Mouse (Mus musculus) adrenal gland (tissue): ENCODE results near the gene Pfkl.
"Not testable (repeated sequence)": the region's sequence is repeated elsewhere in the genome, so short reads cannot be mapped to it uniquely, and the experiment has no call there.

Experiments
- intact Hi-C: fragments of 180-260 bp; cut with DNase I; formaldehyde crosslinking; loops from one replicate; pipeline ENCODE4 v1.15.1; 2025

The Pfkl gene

GRCm38 (mm10) chr10:78012661-78013495 lies 3.0 kb upstream of the Pfkl start:
- intact Hi-C loops, result no loop called here

GRCm38 (mm10) chr10:78011116-78011515 lies 1.2 kb upstream of the Pfkl start:
- intact Hi-C loops, result not testable (repeated sequence)

- intact Hi-C loops, result no loop called here
Measured at GRCm38 (mm10) chr10:78010335-78010734, 452 bp upstream of the Pfkl start.

DNA sequence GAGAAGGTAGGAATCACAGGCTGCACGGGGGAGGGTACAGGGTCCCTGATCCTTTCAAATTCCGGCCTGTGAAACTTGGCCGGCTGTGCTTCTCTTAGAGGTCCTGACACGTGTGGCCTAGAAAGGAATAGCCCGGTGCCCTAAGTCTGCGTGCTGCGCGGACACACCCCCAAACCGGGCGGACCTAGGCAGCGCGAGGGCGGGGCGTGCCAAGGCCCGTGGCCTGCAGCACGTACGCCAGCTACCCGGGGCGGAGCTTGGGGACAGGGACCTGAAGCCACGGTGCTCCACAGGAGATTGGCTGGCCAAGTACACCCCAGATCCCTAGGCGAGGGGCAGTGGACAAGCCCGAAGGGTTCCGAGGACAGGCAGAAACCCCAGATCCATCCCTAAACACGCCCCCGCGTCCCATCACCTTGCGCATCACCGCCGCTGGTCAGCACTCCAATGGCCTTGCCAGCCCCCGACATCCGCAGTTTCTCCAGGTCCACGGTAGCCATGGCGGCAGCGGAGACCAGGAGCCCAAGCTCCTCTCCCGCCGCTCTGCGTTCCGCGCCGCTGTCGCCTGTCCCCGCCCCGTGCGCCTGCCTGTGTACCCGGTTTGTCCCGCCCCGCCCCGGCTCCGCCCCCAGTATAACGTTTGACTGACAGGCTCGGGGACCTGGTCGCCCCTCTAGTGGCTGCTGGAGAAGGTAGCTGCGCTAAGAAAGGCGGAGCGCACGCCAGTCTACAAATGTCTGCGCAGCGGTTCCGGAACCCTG lies 519 bp downstream of the Pfkl start:
- intact Hi-C loops, result no loop called here

GRCm38 (mm10) chr10:78008169-78008568 lies 1.7 kb downstream of the Pfkl start:
- intact Hi-C loops, result no loop called here

- intact Hi-C loops, result no loop called here
Measured at GRCm38 (mm10) chr10:78007203-78007602, 2.7 kb downstream of the Pfkl start.

GRCm38 (mm10) chr10:78005791-78006438 lies 4.0 kb downstream of the Pfkl start:
- intact Hi-C loops, result no loop called here

DNA sequence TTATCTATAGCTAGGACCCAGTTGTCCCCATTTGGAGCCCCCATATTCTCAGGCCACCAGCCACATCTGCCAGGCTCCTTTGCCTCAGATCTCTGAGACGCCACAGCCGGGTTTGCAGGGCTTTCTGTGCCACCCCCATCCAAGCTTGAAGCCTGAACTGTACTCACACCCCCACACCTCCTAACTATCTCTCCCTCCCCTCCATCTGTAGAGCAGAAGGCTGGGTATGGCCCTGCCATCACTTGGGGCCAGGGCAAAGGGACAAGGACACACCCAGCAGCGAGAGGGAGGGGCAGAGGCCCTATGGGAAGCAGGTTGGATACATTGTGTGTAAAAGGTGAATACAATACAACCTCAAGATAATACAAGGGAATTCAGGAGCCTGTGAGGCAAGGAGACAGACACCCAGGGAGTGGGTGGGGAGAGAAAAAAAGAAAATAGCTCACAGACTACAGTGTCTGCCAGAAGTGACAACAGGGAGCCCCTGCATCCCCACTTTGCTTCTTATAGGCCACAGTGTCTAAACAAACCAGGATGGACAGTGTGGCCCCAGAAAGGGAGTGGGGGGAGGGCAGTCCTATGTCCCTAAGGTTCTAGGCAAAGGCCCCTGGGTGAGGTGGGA lies 5.3 kb downstream of the Pfkl start:
- intact Hi-C loops, result no loop called here

DNA sequence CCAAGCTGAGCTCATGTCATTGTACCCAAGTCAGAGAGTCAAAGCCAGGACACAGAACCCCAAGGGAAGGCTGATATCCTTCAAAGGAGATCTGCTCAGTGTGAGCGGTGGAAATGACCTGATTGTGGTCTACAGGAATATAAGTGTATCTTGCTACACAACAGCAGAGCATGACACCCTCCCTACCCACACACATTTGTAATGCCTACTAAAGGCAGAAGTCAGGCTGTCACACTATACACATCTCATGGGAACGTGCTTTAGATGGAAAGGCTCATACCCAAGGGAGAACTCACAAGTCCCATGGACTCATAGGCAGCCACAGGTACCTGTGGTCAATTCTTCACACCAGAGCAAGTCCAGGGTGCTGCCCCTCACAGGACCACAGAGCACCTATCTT lies 7.6 kb downstream of the Pfkl start:
- intact Hi-C loops, result no loop called here

DNA sequence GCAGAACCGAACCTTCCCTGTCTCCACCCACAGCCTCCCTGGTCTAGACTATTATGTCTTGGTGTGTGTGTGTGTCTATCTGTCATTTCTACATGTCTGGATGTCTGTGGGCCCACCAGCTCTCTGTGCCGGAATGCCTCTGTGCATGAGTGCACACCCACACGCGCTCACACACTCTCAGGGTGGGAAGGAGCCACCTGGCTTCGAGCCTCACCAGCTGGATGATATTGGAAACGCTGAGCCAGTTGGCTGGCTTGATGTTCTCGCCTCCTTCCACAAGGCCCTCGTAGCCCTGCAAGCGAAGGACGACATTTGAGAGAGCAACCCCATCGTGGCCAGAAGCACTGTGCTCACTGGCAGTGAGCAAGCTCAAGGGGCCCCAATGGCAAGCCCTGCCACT lies 8.1 kb downstream of the Pfkl start:
- intact Hi-C loops, result no loop called here

DNA sequence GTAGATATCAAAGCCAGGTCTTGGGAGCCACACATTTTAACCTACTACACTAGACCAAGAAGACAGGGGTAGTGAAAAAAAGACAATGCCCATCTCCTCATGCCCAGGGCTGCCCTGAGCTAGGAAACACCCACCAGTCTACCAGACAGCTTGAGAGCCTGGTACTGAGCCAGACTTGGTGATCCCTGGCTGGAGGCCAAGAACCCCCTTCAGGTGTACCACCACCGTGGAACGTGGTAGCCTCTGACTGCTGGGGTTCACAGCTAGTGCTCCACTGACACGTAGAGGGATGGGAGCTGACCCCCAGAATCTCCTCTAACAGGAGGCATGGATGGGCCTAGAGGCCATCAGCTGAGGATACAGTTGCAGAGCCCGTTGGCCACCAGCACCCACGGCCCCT lies 9.7 kb downstream of the Pfkl start:
- intact Hi-C loops, result no loop called here

- intact Hi-C loops, result no loop called here
Measured at GRCm38 (mm10) chr10:77995639-77996038, 14.2 kb downstream of the Pfkl start.

DNA sequence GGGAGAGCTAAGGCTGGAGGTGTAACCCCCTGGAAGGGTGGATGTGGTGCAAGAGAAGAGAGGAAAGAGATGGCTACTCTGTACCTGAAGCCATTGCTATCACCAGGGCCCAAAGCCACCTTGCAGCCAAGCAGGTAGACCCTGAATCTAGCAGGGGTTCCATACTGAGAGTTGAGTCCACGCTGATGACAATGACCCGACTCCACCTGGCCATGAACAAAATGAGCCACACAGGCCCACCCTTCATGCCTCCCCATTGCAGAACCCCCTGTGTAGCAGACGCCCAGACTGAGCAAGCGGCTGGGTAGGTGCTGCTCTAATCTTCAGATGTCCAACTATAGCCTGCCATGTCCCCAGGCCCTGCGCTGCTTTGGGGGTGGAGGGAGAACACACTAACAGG lies 24.1 kb downstream of the Pfkl start:
- intact Hi-C loops, result no loop called here

DNA sequence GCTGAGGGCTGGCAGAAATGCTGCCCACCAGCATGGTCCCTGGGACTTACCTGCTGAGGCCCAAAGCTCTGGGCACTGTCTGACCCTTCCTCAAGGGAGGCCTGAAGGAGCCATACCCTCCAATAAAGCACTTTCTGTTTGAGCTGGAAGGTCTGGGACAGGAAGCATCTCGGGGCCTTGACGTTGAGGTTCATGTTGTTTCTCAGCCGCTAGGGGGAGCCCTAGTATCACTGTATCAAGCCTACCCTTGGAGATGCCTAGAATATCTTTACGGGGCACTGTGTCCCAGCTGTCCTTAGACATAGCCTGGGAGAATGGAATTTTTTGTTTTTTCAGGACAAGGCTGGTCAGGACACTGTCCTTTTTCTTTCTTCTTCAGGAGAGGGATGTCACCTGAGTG lies 25.2 kb downstream of the Pfkl start:
- intact Hi-C loops, result loop anchor here (5.0 kb wide), 1 partner anchor 43 kb away; no protein-coding TSS in a partner anchor

DNA sequence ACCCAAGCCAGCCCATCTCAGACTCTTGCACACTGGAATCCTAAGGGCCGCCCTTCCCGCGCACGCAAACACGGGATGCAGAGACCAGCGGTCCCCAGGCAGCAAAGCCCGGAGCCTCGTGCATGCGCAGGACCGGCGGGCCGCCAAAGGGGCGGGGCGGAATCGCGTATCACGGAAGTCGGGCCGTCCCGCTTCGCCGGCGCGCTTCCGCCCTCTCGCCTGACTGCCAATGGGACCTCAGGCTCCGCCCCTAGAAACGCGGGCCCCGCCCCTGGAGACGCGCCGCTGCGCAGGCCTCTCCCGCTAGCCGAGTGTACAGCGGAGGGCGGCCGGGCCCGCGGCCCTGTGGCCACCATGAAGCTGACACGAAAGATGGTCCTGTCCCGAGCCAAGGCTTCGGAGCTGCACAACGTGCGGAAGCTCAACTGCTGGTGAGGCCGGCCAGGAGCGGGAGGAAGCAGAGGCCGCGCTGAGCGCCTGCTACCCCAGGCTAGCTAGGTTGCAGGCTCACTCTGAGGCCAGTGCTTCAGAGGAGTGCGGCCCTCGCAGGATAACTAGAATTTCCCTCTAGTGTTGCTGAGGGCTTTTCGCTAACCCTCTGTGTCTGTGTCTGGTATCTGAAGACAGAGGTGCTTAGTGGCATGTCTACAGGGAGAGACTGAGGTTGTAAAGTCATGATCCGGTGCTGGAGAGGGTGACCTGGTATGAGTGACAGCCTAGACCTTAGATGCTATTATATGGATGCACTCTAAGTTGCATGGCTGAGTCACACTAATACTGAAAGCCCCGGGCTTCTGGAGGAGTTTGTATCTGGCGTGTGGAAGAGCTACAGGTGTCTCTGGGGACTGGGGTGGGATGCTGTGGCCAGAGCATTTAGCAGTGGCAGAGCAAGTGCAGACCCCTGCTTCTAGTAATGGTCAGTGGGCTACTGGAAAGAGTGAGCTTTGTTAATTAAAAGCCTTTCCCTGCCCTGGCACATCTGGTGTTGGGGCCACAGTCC lies 31.2 kb downstream of the Pfkl start, which contains the start of gene 1810043G02Rik:
TSS of gene 1810043G02Rik (plus strand) at position 174 of the 1,000 bp plus-strand sequence.
- intact Hi-C loops, result no loop called here

- intact Hi-C loops, result no loop called here
Measured at GRCm38 (mm10) chr10:77976458-77977150, 33.3 kb downstream of the Pfkl start.

- intact Hi-C loops, result no loop called here
Measured at GRCm38 (mm10) chr10:77975653-77976052, 34.2 kb downstream of the Pfkl start.

- intact Hi-C loops, result no loop called here
Measured at GRCm38 (mm10) chr10:77974811-77975210, 35.1 kb downstream of the Pfkl start.

GRCm38 (mm10) chr10:77974323-77974722 lies 35.6 kb downstream of the Pfkl start:
- intact Hi-C loops, result no loop called here
